Mouse (Mus musculus) neural tube, embryonic 14.5 days (tissue): ENCODE measurements around the gene RPS10-NUDT3. TPM values are rescaled to one million over a fixed set of nuclear protein-coding genes. Genes with fewer than 3 reads are reported as not detected.

Experiments used
- ATAC-seq: fragments of 200-750 bp; cut with Nextera tagmentation; 2 replicates; pipeline ENCODE4 v1.8.0; 2017; ENCODE audit warnings: low read depth, mild to moderate bottlenecking, moderate TSS enrichment, moderate library complexity
- H3K27ac ChIP-seq: fragments of 300-500 bp; sonication (generic); 2 replicates; pipeline ENCODE4 v1.5.1; 2014; ENCODE audit warnings: low read depth, mild to moderate bottlenecking, control low read depth, low read length, moderate library complexity, mixed read lengths
- H3K27me3 ChIP-seq: fragments of 300-500 bp; sonication (generic); 2 replicates; pipeline ENCODE4 v1.6.1; 2014; ENCODE audit warnings: low read length; ENCODE audit not compliant: control insufficient read depth, insufficient read depth
- H3K36me3 ChIP-seq: fragments of 300-500 bp; sonication (generic); 2 replicates; pipeline ENCODE4 v1.6.1; 2014; ENCODE audit warnings: low read length, mixed read lengths; ENCODE audit not compliant: control insufficient read depth, insufficient read depth
- H3K4me1 ChIP-seq: fragments of 300-500 bp; sonication (generic); 2 replicates; pipeline ENCODE4 v1.6.1; 2014; ENCODE audit warnings: low read length; ENCODE audit not compliant: control insufficient read depth, insufficient read depth
- H3K4me2 ChIP-seq: fragments of 300-500 bp; sonication (generic); 2 replicates; pipeline ENCODE4 v1.6.1; 2014; ENCODE audit warnings: mild to moderate bottlenecking, low read depth, low read length, control low read depth
- H3K4me3 ChIP-seq: fragments of 300-500 bp; sonication (generic); 2 replicates; pipeline ENCODE4 v1.5.1; 2014; ENCODE audit warnings: low read depth, low read length, control low read depth, mixed read lengths
- H3K9ac ChIP-seq: fragments of 300-500 bp; sonication (generic); replicated peaks from 2 replicates; pipeline ENCODE4 v1.6.1; 2014; ENCODE audit warnings: low read depth, mild to moderate bottlenecking, control low read depth, low read length, mixed read lengths
- H3K9me3 ChIP-seq: fragments of 300-500 bp; sonication (generic); 2 replicates; pipeline ENCODE4 v1.6.1; 2016; ENCODE audit warnings: low read length; ENCODE audit not compliant: control insufficient read depth
- WGBS: fragments of 180-500 bp; shearing (Covaris S2); extraction: QIAGEN DNeasy Blood & Tissue Kit; methylation state at CpG from one replicate; pipeline ENCODE4 v1.1.7; 2014; 5-methylcytosine and 5-hydroxymethylcytosine counted together
- polyA plus RNA-seq: library from polyadenylated mRNA; unstranded; fragments of >200 nt; fragmentation: Nextera tagmentation; extraction: Ambion mirVana; gene quantifications from 2 replicates; pipeline ENCODE4 v1.2.1, GENCODE M21; 2014

Gene RPS10-NUDT3
- polyA plus RNA-seq, 1 experiment from 2014 or later = not detected

DNA sequence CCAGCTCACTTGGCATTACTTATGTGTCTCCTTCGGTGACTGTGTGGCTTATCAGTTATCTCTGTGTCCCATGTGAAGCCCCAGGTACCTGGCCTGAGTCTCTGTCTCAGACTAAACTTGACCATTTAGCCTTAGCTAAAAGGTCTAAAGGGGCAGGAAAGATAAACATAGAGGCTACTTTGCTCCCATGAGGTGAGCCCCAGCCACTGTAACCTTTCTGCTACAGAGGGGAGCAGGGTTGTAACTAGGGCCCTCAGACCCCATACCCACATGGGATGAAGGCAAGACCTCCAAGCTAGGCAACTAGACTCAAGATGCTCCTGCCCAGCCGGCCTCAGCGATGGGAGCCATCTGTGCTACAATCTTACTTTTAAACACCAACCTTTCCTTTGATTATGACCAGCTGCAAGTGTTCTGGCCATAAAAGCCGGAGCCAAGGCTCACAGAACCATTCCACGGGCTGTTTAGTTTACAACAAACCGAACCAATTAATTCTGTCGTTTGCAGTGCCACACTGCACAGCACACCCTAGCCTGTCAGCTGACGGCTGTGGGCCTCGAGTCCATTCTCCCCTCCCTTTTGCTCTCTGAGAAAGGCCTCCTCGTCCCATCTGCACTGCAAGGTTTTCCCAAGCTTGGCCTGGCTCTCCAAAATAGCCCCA is 59.8 kb downstream of the RPS10-NUDT3 start:
- ATAC-seq = 0 out of 2 replicates have a peak, but pooled peaks have one; percentile 26
- H3K9ac ChIP-seq = no peak overlapping the region
- no peaks in the 10 kb centered on the region for H3K27me3 ChIP-seq
- 50% methylated on average over 9 of the region's 10 CpGs for WGBS
- H3K4me2 ChIP-seq = no peak overlapping the region
- no peaks in the 10 kb centered on the region for H3K9me3 ChIP-seq
- H3K36me3 ChIP-seq = peaks cover 13% of the 10 kb centered on the region
- H3K27ac ChIP-seq = no peak overlapping the region; the same call in 1 of the 2 replicates
- H3K4me1 ChIP-seq = no peaks in the 10 kb centered on the region
- H3K4me3 ChIP-seq = no peak overlapping the region

DNA sequence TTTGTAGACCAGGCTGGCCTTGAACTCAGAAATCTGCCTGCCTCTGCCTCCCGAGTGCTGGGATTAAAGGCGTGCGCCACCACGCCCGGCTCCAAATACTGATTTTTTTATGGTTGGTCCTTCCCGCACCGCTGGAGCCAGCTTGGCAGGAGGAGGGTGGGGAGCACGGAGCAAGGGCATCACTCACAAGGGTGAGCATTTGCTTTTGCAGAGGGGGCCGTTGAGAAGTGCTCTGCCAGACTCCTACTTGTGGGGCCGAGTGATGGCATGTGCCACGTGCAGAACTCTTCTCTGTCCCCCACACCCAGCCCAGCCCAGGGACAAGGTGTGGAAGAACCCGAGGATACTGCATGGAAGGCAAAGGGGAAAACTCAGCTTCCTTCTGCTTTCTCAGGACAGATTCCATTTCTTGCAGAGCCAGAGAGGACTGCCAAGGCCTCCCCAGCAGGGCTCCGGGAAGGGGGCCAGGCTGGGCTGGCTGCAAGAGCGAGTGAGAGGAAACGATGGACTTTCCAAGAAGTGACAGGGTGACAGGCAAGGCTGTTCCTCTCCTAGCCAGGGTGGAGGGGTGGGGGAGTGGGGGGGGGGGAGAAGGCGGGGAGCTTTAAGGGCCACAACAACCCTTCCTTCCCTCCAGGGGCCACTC is 60.4 kb downstream of the RPS10-NUDT3 start:
- Histone ChIP-seq H3K9me3 (no peaks in the 10 kb centered on the region), H3K27ac (no peak overlapping the region), H3K9ac (no peak overlapping the region), H3K4me3 (no peak overlapping the region), H3K27me3 (no peaks in the 10 kb centered on the region), H3K4me2 (no peak overlapping the region), H3K36me3 (peaks cover 11% of the 10 kb centered on the region), H3K4me1 (no peaks in the 10 kb centered on the region)
- no peak for ATAC-seq
- 89% methylated on average over 15 of the region's 16 CpGs for WGBS

DNA sequence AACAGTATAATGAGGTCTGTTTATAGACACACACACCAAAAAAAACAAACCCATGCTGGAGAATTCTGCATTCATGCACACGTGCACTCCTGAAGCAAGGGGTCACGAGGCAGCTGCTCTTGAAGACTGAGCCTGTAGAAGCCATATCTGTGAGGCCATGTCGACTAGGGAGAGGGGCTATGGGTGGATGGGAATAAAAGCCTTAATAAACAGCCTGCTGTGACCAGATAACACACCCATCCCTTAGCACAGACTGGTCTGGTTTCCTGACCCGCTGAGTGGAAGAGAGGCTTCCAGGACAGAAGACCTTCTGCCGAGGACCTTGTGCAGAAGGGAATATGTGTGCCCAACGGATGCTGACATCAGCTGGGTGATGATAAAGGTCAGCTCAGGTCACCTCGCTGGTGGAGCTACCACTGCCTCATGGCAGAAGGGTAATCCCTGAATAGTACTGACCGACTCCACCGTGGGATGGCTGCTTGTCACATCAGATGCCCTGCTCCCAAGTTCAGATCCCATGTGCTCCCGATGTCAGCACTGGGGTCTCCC is 61.2 kb downstream of the RPS10-NUDT3 start:
- H3K36me3 ChIP-seq = peaks cover 11% of the 10 kb centered on the region; the same call in 1 of the 2 replicates
- WGBS = 87% methylated on average over 10 of the region's 10 CpGs

DNA sequence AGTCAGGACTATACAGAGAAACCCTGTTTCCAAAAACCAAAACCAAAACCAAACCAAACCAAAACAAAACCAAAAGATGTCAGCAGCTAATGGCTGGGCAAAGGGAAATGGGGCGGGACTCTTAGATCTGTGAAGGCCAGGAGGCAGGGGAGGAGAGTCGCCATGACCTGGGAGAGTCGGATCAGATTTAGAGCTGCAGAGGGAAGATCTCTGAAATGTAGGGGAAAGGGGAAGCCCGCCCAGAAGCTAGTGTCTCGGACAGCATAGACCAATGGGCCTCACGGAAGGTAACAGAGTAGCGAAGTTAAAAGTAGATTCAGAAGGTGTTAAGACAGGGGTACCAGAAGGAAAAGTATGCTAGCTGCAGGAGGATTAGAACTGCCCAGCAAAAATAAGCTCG is 63.7 kb downstream of the RPS10-NUDT3 start:
- H3K27ac ChIP-seq = no peak overlapping the region
- H3K9ac ChIP-seq = no peak overlapping the region
- no peak for ATAC-seq
- H3K36me3 ChIP-seq = 0 out of 2 replicates have a peak, but pooled peaks cover 3% of the 10 kb centered on the region
- no peak overlapping the region for H3K4me2 ChIP-seq
- WGBS = 81% methylated on average over 8 of the region's 8 CpGs
- H3K27me3 ChIP-seq = no peaks in the 10 kb centered on the region
- H3K9me3 ChIP-seq = no peaks in the 10 kb centered on the region
- H3K4me1 ChIP-seq = peaks cover 3% of the 10 kb centered on the region; the same call in 1 of the 2 replicates
- no peak overlapping the region for H3K4me3 ChIP-seq

More for the DNA sequence above, 61.2 kb downstream of the RPS10-NUDT3 start:
- Histone ChIP-seq H3K4me1 (no peaks in the 10 kb centered on the region), H3K4me3 (no peak overlapping the region), H3K27me3 (no peaks in the 10 kb centered on the region), H3K4me2 (no peak overlapping the region), H3K9me3 (no peaks in the 10 kb centered on the region), H3K9ac (no peak overlapping the region), H3K27ac (no peak overlapping the region)
- no peak for ATAC-seq

DNA sequence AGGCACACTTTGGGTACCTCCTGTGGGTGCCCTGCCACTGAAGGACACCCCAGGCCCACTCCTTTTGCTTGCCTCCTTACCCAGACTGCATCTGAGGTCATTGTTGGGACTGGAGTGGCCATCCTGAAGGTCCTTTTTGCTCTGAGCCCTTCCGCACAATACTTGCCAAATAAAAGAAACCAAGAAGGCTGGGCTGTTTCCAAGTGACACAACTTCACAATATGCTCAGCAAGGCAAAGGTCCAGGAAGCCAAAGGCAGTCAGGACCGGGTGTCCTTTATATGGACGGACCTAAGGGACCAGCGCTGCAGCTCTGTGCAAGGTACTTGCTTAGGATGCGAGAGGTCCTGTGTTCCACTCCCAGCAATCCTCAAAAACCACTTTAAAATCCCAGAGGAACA is 66.8 kb downstream of the RPS10-NUDT3 start:
- Histone ChIP-seq H3K4me1 (peaks cover 14% of the 10 kb centered on the region), H3K4me3 (no peak overlapping the region), H3K27ac (no peak overlapping the region), H3K9me3 (no peaks in the 10 kb centered on the region), H3K36me3 (no peaks in the 10 kb centered on the region), H3K4me2 (no peak overlapping the region), H3K27me3 (no peaks in the 10 kb centered on the region), H3K9ac (no peak overlapping the region)
- no peak for ATAC-seq
- WGBS = 88% methylated on average over 5 of the region's 5 CpGs

DNA sequence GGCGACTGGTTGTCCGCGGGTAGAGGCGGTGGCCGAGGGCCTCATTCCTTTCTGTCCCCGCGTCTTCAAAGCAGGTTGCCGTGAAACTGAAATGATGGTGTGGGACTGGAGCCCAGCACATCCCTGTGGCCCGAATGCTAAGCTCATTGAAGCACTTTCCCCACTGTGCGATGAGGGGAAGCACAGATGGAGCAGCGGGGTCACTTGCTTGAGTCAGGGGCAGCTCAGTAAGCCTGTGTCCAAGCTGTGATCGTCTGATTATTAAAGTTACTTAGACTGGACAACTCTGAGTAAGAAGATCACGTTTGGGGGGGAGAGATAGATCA is 69.1 kb downstream of the RPS10-NUDT3 start:
- ATAC-seq = peak; percentile 47
- WGBS = under 1% methylated on average over 13 of the region's 13 CpGs

DNA sequence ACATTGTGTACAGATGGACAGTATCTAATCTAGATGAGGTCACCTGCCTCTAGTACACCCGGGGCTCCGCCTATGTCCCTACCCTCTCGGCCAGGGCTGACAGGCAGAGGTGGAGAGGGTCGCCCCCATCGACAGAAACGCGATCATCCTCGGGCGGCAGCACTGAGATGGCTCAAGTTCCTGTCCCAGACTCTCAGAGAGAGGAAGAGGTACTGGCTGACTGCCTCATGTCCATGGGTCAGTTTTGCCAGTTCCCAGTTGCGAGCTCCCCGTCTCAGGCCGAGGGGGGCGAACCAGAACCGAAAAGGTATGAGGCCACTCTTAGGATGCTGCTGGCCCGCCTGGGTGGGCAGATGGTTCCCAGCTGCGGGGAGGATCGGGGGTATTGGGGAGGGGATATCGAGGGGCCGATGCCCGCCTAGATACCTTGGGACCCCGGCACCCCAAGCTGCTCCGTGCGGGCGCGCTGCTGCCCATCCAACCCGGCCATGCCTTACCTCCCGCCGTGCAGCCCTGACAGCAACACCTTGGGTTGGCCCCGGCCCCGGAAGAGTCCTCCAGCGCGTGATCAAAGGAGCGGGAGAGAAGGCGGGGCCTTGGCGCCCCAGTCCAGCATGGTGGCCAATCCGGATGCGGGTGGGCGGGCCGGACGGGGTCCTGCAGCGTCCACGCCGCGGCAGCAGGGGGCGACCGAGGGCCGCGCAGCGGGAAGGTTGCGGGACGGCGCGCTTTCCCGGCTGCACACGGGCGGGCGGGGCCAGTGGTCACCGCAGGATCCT is 69.7 kb downstream of the RPS10-NUDT3 start, which contains the start of gene AI413582:
TSS of gene AI413582 (minus strand) at position 594 of the 779 bp plus-strand sequence.
- under 1% methylated on average over 55 of the region's 58 CpGs for WGBS
- Histone ChIP-seq H3K9ac (peak within 1 kb of the TSS; percentile 62), H3K27me3 (no peaks in the 10 kb centered on the region), H3K4me1 (peaks cover 14% of the 10 kb centered on the region), H3K4me2 (peak within 1 kb of the TSS; percentile 80), H3K4me3 (peak within 1 kb of the TSS; percentile 55), H3K27ac (peak within 1 kb of the TSS; percentile 60; the same call in 1 of the 2 replicates), H3K9me3 (no peaks in the 10 kb centered on the region), H3K36me3 (no peaks in the 10 kb centered on the region)
- ATAC-seq = peak; percentile 96

More for the DNA sequence above, 69.1 kb downstream of the RPS10-NUDT3 start:
- Histone ChIP-seq H3K27me3 (no peaks in the 10 kb centered on the region), H3K36me3 (no peaks in the 10 kb centered on the region), H3K9ac (peak overlapping the region; percentile 43), H3K4me3 (peak overlapping the region; percentile 55), H3K9me3 (no peaks in the 10 kb centered on the region), H3K27ac (peak overlapping the region; percentile 59; the same call in 1 of the 2 replicates), H3K4me2 (peak overlapping the region; percentile 80), H3K4me1 (peaks cover 14% of the 10 kb centered on the region)

DNA sequence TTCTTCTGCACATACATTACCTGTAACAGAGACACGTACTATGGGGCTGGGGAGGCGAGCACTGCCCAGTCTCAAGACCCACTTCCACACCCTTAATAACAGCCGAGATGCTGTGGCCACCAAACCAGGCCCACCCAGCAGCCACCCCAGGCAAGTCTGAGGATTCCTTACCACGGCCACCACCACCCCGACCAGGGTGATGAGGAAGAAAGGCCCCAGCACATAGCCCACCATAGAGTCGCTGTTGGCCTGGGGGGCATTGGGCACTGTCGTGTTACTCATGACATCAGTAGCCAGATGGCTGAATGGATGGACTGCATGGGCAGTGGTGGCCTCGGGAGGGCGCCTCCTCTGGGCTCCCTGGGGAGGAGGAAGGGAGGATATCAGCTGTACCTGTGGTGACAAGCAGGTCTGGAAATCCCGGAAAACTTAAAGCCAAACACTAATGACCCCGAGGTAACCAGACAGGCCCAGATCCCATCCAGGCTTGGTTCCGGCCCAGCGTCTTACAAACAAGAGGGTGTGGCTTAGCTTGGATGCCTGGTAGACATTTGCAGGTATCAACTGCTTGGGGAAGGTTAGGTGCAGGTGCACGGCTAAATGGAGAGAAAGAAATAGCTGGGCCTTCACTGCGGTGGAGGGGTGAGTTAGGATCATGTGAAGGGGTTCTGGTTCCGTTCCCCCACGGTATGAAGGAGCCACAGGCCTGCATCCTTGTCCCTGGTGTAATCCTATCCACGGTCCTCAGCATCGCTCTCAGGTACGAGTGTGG is 70.4 kb downstream of the RPS10-NUDT3 start:
- Histone ChIP-seq H3K9ac (peak overlapping the region; percentile 62), H3K4me2 (peak overlapping the region; percentile 80), H3K27ac (peak overlapping the region; percentile 60; the same call in 1 of the 2 replicates), H3K36me3 (no peaks in the 10 kb centered on the region), H3K4me1 (peaks cover 14% of the 10 kb centered on the region), H3K4me3 (peak overlapping the region; percentile 55), H3K9me3 (no peaks in the 10 kb centered on the region), H3K27me3 (no peaks in the 10 kb centered on the region)
- no peak for ATAC-seq
- 11% methylated on average over 20 of the region's 20 CpGs for WGBS
